Mouse (Mus musculus): ENCODE measurements around the gene Olfr329-ps.
"Not testable (repeated sequence)": the region's sequence is repeated elsewhere in the genome, so short reads cannot be mapped to it uniquely, and the experiment has no call there.

The Olfr329-ps gene

GRCm38 (mm10) chr11:58546322-58546721, at the start of gene Olfr329-ps:
Olfr329-ps (minus strand) TSS chr11:58546422.
- no peak for ATAC-seq (ENCODE audit: low TSS enrichment)

- no peak for ATAC-seq (ENCODE audit: low TSS enrichment)
These were observed 48.6 kb upstream of the Olfr329-ps start, which contains the start of gene Olfr324 for GRCm38 (mm10) chr11:58594814-58595213. Olfr324 (plus strand) TSS chr11:58595114.

DNA sequence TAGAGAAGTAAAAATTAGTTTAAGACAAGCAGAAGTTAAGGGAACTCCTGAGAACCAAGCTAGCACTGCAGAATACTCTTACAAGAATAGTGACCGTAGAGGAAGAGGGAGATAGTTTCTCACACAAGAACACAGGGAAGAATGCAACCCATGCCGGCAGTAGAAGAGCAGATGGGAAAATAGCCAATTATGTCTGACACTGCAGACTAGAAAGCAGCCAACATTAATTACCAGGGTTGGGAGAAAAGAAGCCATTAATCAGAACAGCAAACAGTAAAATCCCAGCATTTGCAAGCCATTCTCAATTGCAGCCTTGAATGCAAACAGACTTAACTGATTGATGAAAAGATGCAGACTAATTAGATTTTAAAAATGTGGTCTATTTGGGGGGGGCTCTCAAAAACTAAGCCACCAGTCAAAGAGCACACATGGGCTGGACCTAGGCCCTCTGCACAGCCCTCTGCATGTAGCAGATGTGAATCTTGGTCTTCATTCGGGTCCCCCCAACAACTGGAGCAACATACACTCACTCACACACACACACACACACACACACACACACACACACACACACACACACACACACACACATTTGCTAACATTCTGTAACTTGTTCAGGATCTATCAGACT, 42.5 kb upstream of the Olfr329-ps start:
- no peak for ATAC-seq (ENCODE audit: low TSS enrichment)

- ATAC-seq (ENCODE audit: low TSS enrichment): no peak
These were observed 41.7 kb upstream of the Olfr329-ps start for GRCm38 (mm10) chr11:58587898-58588348.

GRCm38 (mm10) chr11:58578636-58579035, 32.4 kb upstream of the Olfr329-ps start:
- ATAC-seq (ENCODE audit: low TSS enrichment): no peak

GRCm38 (mm10) chr11:58577430-58577829, 31.2 kb upstream of the Olfr329-ps start, which contains the start of gene Olfr325:
Olfr325 (plus strand) TSS chr11:58577730.
- ATAC-seq (ENCODE audit: low TSS enrichment): no peak

DNA sequence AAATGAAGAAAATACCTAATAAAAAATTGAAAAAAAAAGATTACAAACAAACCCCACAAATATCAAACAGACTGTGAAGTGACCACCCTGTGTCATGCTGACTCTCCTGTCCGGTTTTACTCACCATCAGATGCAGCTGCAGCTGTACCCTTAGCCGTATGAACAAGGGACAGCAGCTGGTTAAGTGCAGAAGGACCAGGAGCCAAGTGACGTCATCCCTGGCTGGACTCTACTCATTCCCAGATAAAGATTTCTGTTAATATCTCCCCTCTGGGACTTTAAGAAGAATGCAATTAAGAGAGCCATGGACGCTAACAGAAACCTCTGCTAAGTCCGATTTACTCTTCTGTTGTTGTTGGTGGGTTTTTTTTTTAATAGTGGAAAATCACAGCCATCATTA, 24.2 kb upstream of the Olfr329-ps start, which contains the start of gene Olfr224:
Olfr224 (minus strand) TSS at position 149 of the 400 bp plus-strand sequence.
- no peak for ATAC-seq (ENCODE audit: low TSS enrichment)

GRCm38 (mm10) chr11:58555536-58555935, 9.3 kb upstream of the Olfr329-ps start, which contains the start of gene Olfr328:
Olfr328 (minus strand) TSS chr11:58555636.
- no peak for ATAC-seq (ENCODE audit: low TSS enrichment)

DNA sequence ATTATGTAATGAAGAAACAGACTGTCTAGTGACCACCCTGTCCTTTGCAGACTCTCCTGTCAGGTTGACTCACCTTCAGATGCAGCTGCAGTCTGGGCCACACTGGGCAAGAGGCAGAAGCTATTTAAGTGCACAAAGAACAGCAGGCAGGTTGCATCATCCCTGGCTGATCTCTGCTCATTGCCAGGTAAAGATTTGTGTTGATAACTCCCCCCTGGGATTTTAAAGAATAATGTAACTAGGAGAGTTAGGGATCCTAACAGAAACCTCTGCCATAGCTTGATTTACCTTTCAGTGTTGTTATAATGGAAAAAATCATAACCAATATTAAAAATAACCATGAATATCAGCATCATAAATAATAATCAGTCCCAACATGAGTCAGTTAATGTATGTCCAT, 11.5 kb downstream of the Olfr329-ps start, which contains the start of gene Olfr330:
Olfr330 (minus strand) TSS at position 101 of the 400 bp plus-strand sequence.
- ATAC-seq (ENCODE audit: low TSS enrichment): not testable (repeated sequence)

- ATAC-seq (ENCODE audit: low TSS enrichment): not testable (repeated sequence)
These were observed 26.5 kb downstream of the Olfr329-ps start for GRCm38 (mm10) chr11:58519756-58520155.

GRCm38 (mm10) chr11:58518916-58519315, 27.3 kb downstream of the Olfr329-ps start:
- ATAC-seq (ENCODE audit: low TSS enrichment): not testable (repeated sequence)

- ATAC-seq (ENCODE audit: low TSS enrichment): not testable (repeated sequence)
These were observed 37.2 kb downstream of the Olfr329-ps start for GRCm38 (mm10) chr11:58509058-58509457.

DNA sequence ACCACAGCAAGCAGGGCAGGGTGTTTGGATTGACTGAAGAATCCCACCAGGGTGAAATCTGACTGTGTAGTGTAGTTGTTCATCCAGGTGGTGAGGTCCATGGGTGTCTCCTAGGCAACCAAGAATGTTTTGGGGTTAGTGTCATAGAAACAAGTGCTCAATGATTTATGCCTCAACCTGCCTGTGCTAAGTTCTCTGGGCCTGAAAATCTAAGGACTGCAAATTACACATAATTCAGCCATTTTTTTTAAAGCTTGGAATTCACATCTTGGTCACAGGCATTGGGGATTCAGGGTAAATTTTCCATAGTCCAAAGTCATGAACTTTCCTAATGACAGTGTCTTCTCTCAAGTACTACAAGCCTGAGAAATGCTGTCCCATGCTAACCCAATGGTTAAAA, 43.8 kb downstream of the Olfr329-ps start, which contains the start of gene Olfr331:
Olfr331 (minus strand) TSS at position 101 of the 400 bp plus-strand sequence.
- ATAC-seq (ENCODE audit: low TSS enrichment): not testable (repeated sequence)

DNA sequence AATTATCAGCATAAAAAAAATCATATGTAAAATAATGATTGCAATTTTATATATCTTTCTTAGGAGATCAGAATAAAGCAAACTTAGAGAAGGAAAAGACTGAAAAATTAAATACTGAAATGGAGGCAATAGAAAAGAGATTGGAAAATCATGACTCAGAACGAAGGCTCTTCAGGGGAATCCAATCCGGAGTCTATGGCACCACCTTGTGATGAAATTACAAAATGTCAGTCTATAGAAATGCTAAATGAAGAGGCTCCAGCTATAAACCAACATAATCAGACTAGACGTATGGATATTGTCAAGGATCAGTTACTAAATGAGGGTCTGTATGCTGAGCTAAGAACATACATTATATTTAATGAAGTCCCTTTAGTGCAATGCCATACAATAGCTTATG, 46.9 kb downstream of the Olfr329-ps start:
- 0 out of 2 replicates have a peak, but pooled peaks have one; percentile 59 for ATAC-seq (ENCODE audit: low TSS enrichment)

DNA sequence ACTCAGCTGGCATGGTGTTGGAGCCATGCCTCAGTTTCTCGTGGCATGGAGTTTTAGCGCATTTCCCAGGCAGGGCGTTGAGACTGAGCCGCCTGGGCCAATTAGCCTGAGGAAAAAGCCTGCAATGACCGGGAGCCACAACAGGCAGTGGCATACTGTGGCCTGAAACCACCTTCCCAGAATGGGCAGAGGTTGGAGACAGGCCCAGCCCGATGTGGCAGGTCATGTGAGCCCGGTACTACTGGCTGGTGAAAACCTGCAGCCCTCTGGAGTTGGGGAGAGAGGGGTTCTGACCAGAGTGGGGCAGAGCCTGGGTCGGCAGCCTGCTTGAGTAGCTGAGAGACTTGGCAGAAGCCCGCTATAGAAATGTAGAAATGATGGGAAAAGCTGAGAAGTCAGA, 47.5 kb downstream of the Olfr329-ps start:
- ATAC-seq (ENCODE audit: low TSS enrichment): no peak

- ATAC-seq (ENCODE audit: low TSS enrichment): no peak
These were observed 53.8 kb downstream of the Olfr329-ps start, which contains the start of gene Olfr332 for GRCm38 (mm10) chr11:58492455-58492854. Olfr332 (minus strand) TSS chr11:58492555.

Data from frontal cortex, adult (tissue).